Mouse (Mus musculus) kidney, adult 2 months (tissue): Measurements from ENCODE around the gene Nbeal1.

ENCODE experiments used
- CTCF ChIP-seq: fragments of 200-500 bp; conservative IDR thresholded peaks from 2 replicates; pipeline ENCODE4 v1.5.1; 2011; ENCODE audit warnings: low read depth, mild to moderate bottlenecking, control low read depth, low read length, moderate library complexity, mixed read lengths; ENCODE audit not compliant: insufficient read depth, insufficient read length
- POLR2A ChIP-seq: fragments of 200-500 bp; IDR thresholded peaks from one replicate; pipeline ENCODE4 v1.6.1; 2011; ENCODE audit warnings: low read depth, low read length, control low read depth

- no peak for TF ChIP-seq POLR2A
- TF ChIP-seq CTCF, result no peak
Measured at GRCm38 (mm10) chr1:60180784-60181221, 404 bp downstream of the Nbeal1 start.
